9 mouse cellular contexts compared by ENCODE assay signal in genomic region chr12:31116005-31116466, GRCm38 (mm10). TPM values are rescaled to one million over a fixed set of nuclear protein-coding genes. Genes with fewer than 3 reads are reported as not detected.
A peak's percentile ranks its signal among the peaks of the same experiment; 100 is the strongest.
DNase-seq lines count a peak whose midpoint lies in the region; ATAC-seq lines count a peak whose summit lies in the region.
"Had no signal": no experiment of that assay in that cellular context is flagged by ENCODE, and none has a peak within 500 bp of the region (broad histone marks: within the 10 kb centered on the region; RNA-seq: fewer than 3 reads in every experiment).

No protein-coding gene starts in this region.

- ATAC-seq in megakaryocyte, adult 5-6 weeks (ENCODE audit: poor library complexity, severe bottlenecking) = peak; percentile 84

- H3K36me3 ChIP-seq in splenic B cell, adult 2 months (ENCODE audit: control insufficient read depth, insufficient read depth, low read length, poor library complexity, severe bottlenecking) = no peaks in the 10 kb centered on the region
- H3K36me3 ChIP-seq: limb, embryonic 15.5 days had no signal

- no peaks in the 10 kb centered on the region for H3K27me3 ChIP-seq in splenic B cell, adult 2 months (ENCODE audit: control insufficient read depth, insufficient read depth, low read length, poor library complexity, severe bottlenecking)
- H3K27me3 ChIP-seq: limb, embryonic 15.5 days had no signal

- peak; percentile 63 to 88 for DNase-seq in adrenal gland, adult (ENCODE audit: inconsistent age in 2 of 2, low spot score in 1 of 2)
- no peak for DNase-seq in adrenal gland, adult 8-10 months
- DNase-seq in adrenal gland, adult 2 months = peak; percentile 61
- DNase-seq in embryo, embryonic 10.5 days (ENCODE audit: low spot score) = peak; percentile 84
- peak; percentile 66 to 73 for DNase-seq in heart, postnatal 14 days
- DNase-seq in layer of hippocampus, postnatal 10 days (ENCODE audit: low spot score in 2 of 2) = peak; percentile 66 to 74
- peak; percentile 15 for DNase-seq in splenic B cell, adult 2 months (ENCODE audit: low read depth, low spot score)

- intact Hi-C loops in heart, postnatal 14 days (cut with DNase I) = loop anchor here (10.0 kb wide), 1 partner anchor 101 kb away; no protein-coding TSS in a partner anchor

RNA-seq across cellular contexts. Expression of gene Fam110c, which starts 42.4 kb away (rescaled TPM):
- 1 to 10 TPM in 2 of 4 experiments, under 1 TPM in 2; 0.56 to 1.2 (median 0.86) TPM for total RNA-seq in adrenal gland, adult 8-10 months (2022)
- total RNA-seq in adrenal gland, adult 2 months (2021) = under 1 TPM; 0.55 to 0.93 TPM
- polyA plus RNA-seq in adrenal gland, adult 2 months (2012; rRNA removed) = 0.47 and 0.58 TPM in 2 replicates
- under 1 TPM; 0.15 to 0.72 TPM for total RNA-seq in heart, postnatal 14 days (2021)
- total RNA-seq in layer of hippocampus, postnatal 10 days (2021) = not detected
- 0.16 and 0.46 TPM in 2 replicates for total RNA-seq in megakaryocyte, adult 5-6 weeks (2015)
- total RNA-seq in megakaryocyte, adult 5-6 weeks (2017) = 0.98 and 1.2 TPM in 2 replicates
